Mouse (Mus musculus) neutrophil, adult 5-6 weeks (primary cell): ENCODE measurements around the gene Faf2. TPM values are rescaled to one million over a fixed set of nuclear protein-coding genes. Genes with fewer than 3 reads are reported as not detected.

Source experiments
- ATAC-seq: fragments of 151-379, 151-347 bp; 2 replicates; pipeline ENCODE4 v1.8.0; 2017; ENCODE audit warnings: mild to moderate bottlenecking, moderate TSS enrichment; ENCODE audit not compliant: insufficient number of reproducible peaks, poor library complexity, low FRiP score, severe bottlenecking; ENCODE audit errors: extremely low read depth
- total RNA-seq: library from RNA; stranded (forward); fragments of 200-1000 nt; gene quantifications from 2 replicates; pipeline ENCODE4 v1.2.3, GENCODE M21; 2017

The Faf2 gene
- total RNA-seq, 1 experiment from 2014 or later: 64.1 TPM

DNA sequence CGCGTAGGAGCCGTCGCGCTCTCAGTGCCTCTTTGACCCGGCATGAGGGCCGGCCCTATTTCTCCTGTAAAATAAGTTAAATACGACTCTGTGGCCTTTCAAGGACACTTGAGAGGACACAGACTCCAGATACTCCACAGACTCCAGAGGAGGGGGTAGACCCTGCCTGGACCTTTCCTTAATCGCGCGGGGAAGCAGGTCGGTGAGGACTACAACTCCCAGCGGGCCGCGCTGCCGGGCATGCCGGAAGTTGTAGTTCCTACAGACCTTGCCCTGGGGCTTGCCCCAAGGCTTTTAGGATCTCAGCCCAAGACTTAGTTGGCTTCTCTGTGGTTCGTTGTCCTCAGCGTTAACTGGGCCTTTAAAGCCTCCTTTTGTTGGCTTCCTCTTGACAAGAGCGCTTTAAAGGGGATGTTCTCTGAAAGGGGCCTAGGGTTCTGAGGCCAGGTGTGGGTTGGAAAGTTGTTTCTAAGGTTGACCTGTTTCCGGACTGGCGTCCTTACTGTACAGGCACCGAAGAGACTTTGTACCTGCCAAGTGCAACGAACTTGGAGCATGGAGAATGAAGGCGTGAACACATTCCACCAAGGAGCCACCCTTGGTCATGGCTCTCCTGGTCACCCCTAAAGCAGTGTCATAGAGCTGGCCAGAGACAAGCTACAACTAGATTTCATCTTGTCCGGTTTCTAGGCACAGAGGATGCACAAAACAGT lies 72.9 kb downstream of the Faf2 start:
- ATAC-seq: peak; percentile 49

DNA sequence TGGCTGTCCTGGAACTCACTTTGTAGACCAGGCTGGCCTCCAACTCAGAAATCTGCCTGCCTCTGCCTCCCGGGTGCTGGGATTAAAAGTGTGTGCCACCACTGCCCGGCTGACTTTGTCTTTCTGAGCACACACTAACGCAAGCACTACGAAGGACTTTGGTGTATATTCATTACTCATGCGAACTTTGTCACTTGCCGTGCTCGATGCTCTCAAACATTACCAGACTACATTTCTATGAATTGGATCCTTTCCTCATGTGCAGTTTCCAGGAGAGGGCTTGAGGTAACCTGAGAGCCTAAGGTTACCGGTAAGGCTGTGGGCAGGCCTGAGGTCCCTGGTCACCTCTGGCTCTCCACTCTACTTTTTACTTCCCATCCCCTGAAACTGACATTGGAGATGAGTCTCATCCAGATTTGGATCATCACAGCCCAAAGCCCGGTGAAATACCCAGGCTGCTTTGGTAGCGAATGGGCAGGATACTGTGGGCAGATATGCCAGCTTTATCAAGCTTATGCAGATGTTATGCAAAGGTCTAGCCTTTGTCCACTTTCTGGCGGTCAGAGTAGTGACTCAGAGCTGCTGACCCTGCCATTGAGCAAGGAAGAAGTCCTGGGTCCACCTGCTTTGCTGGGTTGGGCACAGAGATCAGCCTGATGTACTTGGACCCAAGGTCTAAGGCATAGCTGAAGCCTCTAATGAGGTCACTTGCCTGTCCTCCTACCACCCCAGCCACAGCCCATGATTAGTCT lies 74.1 kb downstream of the Faf2 start:
- no peak for ATAC-seq

DNA sequence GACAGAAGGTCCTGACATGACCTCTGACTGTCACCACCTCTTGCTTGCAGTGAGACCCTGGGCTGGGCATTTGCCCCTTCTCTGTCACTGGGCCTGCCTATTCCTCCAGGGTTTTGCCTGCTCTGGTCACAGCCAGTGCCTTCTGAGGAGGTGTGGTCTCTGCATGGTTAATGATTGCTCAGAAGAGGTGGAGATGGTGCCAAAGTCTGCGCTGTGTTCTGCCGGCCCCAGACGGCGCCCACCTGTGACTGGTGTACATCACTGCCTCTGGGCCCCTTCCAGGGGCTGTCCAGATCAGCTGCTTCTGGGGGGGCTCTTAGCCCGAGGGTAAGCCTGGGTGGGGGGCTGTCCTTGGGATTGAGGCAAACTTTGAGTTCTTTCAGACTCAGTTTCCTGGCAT lies 79.7 kb downstream of the Faf2 start, which contains the start of gene Cdhr2:
TSS of gene Cdhr2 (plus strand) at position 219 of the 400 bp plus-strand sequence.
- no peak for ATAC-seq

DNA sequence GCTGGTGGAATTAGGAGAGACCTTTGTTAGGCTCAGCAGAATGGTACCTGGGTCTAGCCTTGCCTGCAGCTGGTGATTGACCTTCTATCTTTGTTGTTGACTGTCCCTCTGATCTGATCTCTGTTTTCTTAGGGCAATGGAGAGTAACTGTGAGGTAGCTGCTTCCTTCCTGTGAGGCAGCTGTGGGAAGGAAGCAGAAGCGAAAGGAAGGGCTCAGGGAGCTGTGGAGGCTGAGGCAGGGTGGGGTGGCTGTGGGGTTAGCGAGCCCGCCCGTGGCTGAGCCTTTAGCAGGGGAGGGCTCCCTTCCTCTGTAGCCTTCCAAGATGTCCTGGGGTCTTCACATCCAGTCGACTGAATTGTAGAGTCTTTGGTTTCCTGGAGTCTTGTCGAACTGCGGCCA lies 80.9 kb downstream of the Faf2 start:
- peak; percentile 65 for ATAC-seq

DNA sequence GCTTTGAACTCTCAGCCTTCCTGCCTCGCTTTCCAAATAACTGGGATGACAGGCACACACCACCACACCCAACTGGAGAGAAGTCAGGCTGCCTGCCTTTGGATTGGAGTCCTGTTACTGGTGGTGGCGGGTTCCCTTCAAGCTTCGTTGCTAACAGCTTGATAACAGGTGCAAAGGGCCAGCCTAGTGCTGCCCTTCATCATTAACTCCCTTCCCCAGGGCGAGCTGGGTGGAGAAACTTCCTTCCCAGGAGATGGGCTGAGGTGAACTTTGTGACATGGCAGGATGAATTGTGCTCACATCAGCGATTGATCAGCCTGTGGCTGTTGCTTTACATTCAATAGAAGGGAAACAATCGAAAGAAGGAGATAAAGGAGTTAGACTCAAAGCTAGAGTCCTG lies 83.3 kb downstream of the Faf2 start:
- no peak for ATAC-seq

DNA sequence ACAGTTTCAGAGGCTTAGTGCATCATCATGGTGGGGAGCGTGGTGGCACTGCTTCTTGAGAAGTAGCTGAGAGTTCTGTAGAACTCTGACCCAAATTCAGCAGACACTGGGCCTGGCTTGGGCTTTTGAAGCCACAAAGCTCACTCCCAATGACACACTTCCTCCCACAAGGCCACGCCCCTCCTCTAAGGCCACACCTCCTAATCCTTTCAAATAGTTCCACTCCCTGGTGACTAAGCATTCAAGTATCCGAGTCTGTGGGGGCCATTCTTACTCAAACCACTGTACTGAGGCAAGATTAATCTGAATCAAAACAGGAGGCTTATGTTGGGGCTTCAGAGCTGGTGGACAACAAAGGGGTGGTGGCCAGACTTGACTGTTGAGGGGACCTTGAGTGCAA lies 89.3 kb downstream of the Faf2 start:
- ATAC-seq: no peak

Other genes starting within 250 kb of the Faf2 start
- gene Thoc3, start 152.9 kb upstream of the Faf2 start, total RNA-seq: 13.4 and 16.1 TPM in 2 replicates
- 18.5 and 21.9 TPM in 2 replicates for gene Simc1, start 118.0 kb upstream of the Faf2 start, total RNA-seq
- gene 4833439L19Rik, start 56.3 kb upstream of the Faf2 start, total RNA-seq: 36.5 and 38.3 TPM in 2 replicates
- 6.5 and 13.0 TPM in 2 replicates for gene Arl10, start 46.8 kb upstream of the Faf2 start, total RNA-seq
- 9.3 and 18.2 TPM in 2 replicates for gene Nop16, start 31.7 kb upstream of the Faf2 start, total RNA-seq
- gene Higd2a, start 31.6 kb upstream of the Faf2 start, total RNA-seq: 36.0 and 37.1 TPM in 2 replicates
- gene Cltb, start 10.4 kb upstream of the Faf2 start, total RNA-seq: 8.7 and 9.3 TPM in 2 replicates
- gene Rnf44, start 72.1 kb downstream of the Faf2 start, total RNA-seq: 98.7 and 112 TPM in 2 replicates
- not detected in 2 replicates for gene Cdhr2, start 79.7 kb downstream of the Faf2 start, total RNA-seq
- not detected in 2 replicates for gene Gprin1, start 128.1 kb downstream of the Faf2 start, total RNA-seq
- gene Sncb, start 144.8 kb downstream of the Faf2 start, total RNA-seq: not detected in 2 replicates
- not detected in 2 replicates for gene Eif4e1b, start 162.2 kb downstream of the Faf2 start, total RNA-seq
- 1.4 and 2.1 TPM in 2 replicates for gene Tspan17, start 167.6 kb downstream of the Faf2 start, total RNA-seq